Mouse (Mus musculus): ENCODE measurements at regions not wholly inside any gene's neighbourhood (a gene's known extent, or its start where the extent isn't known, plus 50 kb on each side); places are given as distances from the start of the nearest gene placed in this dataset.
A peak's percentile ranks its signal among the peaks of the same experiment; 100 is the strongest.
"Not testable (repeated sequence)": the region's sequence is repeated elsewhere in the genome, so short reads cannot be mapped to it uniquely, and the experiment has no call there.

GRCm38 (mm10) chr10:117499177-117499863, 119.5 kb upstream of the Cpsf6 start:
- DNase-seq (ENCODE audit: low spot score) = no peak

GRCm38 (mm10) chr10:117498497-117498896, 118.7 kb upstream of the Cpsf6 start:
- DNase-seq (ENCODE audit: low spot score) = no peak

DNA sequence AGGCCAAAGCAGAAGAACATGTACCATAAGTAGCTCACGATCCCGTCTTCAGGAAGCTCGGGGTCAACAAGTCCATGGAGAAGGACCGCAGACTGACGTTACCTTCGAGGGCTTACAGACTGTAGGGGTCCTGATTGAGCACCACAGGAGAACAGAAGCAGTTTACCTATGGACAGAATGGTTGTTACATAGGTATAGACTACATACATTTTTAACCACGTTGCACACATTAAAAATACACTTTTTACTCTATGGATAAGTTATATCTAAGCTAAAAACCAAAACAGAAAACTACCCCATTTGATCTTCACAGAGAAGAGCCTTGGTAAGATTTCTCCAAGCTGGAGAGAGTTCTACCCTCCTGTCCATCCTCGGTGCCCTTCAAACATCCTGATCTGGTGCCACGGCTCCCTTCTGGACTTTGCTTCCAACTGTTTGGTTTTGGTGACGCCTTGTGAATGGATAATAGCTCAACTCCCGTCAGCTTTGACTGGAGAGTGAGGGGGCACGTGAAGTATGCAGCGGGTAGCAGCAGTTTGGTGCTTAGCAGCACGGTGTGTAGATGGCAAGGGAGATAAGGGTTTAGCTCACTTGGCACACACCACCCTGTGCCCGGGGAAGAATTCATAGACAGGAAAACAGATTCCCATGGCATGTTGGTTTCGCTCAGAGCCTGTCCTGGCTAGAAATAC, 117.9 kb upstream of the Cpsf6 start:
- no peak for DNase-seq (ENCODE audit: low spot score)

GRCm38 (mm10) chr10:117497082-117497481, 117.3 kb upstream of the Cpsf6 start:
- DNase-seq (ENCODE audit: low spot score) = not testable (repeated sequence)

DNA sequence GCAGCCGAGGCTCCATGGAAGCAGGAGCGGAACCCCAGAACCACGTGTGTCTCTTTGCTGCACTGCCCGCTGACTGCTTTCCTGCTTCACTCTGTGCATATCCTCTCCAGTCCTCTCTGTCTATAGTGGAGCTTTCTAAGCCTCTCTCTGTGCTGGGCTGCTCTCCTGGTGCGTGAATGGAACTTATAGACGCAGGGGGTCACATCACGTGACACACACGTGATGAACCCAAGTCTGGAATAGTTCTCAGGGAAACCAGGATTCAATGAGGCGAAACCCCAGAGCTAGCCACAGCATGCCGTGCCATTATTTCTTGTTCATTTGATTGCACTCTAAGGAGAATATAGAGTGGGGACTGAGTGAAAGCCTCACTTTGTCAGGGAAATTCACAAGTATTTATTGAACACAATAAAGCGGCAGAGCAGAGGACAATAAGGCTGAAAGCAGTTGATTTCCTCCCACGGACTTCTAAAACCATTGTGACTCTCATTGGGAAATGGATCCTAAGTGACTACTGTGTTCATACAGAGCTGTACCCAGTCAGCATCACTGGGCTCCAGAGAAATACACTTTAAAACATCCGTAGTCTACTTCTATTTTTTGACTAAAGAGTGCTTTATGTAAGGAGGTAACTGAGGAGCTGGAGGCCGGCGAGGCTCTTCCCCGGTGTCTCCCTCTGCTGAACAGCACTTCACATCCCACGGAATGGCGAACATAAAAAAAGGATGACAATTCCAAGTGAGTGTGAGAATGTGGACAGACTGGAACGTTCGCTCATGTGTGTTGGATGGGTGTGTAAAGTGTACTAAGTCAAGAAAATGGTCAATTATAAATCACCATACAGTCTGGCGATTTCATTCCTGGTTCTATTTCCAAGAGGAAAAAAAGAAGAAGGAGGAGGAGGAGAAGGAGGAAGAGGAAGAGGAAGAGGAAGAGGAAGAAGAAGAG, 116.5 kb upstream of the Cpsf6 start:
- DNase-seq (ENCODE audit: low spot score) = no peak

DNA sequence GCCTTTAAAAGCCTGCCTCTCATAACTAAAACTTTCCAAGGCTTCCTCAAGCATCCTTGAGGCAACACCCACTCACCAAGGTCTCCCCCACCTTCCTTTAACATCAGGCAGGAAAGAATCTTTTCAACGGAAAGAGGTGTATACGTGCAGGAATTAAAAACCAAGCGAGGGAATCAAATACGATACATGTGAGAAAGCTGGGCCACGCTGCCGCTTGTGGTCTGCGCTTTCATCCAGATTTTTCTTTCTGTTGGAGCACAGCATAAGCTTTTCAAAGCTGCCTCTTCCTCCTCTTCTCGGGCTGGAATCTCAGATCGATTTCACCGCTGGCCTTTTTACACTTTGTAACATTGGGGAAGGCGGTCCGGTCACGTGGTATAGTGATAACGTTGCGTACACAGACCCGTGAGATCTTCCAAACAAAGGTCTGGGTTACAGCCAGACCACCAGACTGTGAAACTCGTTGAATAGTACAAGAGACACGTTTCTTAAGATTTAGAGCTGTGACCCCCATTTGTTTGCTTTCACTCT, 114.4 kb upstream of the Cpsf6 start:
- no peak for DNase-seq (ENCODE audit: low spot score)

GRCm38 (mm10) chr10:117493824-117494121, 114.0 kb upstream of the Cpsf6 start:
- DNase-seq (ENCODE audit: low spot score) = peak; percentile 93

DNA sequence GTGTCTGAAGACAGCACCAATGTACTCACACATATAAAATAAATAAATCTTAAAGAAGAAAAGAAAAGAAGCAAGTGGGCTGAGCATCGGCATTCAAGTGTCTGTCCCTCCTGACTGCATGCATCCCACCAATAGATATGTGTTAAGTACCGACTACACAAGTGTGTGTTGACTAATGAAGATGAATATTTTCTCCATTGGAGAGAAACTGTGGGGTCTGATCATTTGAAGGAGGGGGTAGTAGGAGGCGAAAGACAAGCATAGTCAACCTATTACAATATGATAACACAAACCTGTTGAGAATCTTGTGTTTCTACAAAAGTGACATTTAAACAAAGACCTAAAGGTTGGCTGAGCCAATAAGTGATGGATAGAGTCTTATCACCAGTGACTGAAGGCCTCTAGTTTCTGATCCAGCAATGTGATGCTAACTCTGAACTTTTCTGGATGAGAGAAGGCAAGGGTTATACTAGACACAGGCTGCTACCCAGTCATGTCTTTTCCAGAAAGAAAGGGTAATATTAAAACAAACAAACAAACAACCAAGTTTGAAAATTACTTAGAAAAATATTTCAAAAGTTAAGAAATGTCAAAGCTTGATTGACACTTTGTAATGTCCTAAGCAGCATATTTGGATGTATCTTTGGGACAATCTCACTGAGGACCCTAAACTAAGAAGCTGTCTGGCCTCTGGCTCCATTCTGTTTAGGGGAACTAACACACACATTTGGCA, 113.4 kb upstream of the Cpsf6 start:
- DNase-seq (ENCODE audit: low spot score) = peak; percentile 91

DNA sequence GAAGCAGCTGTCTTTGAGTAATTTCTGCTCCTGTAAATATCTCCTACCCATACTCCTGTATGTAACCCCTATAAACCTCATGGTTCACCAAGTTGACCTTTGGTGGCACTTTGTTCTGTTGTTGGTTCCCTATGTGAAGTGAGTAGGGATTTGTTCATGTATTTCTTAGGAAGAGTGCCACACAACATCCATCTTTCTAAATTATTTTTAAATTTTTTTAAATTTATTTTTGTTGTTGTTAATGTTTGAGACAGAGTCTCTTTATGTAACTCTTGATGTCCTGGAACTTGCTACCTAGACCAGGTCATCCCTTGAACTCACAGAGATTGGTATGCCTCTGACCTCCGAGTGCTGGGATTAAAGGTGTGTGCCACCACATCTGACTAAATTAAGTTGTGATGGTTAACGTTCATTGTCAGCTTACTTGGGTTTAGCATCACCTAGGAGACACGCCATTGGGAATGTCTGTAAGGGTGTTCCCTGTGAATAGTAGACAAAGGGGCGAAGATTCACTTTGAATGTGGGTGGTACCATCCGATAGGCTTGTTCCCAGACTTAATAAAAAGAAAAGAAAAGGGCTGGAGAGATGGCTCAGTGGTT, 112.7 kb upstream of the Cpsf6 start:
- DNase-seq (ENCODE audit: low spot score) = peak; percentile 93

DNA sequence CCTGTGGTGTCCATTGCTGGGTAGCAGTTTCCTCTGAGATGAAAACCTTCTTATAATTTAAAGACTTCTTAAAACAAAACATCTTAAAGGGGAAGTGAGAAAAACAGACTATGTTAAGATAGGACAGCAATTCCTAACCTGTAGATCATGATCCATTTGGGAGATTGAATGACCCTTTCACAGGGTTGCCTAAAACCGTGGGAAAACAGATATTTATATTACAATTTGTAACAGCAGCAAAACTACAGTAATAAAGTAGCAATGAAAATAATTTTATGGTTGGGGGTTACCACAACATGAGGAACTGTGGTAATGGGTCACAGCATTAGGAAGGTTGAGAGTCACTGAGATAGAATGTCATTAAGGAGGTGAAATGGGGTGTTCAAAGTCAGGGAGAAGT, 111.9 kb upstream of the Cpsf6 start:
- DNase-seq (ENCODE audit: low spot score) = peak; percentile 95

- DNase-seq (ENCODE audit: low spot score) = peak; percentile 94
Observed at GRCm38 (mm10) chr10:117490851-117491595, 111.2 kb upstream of the Cpsf6 start.

DNA sequence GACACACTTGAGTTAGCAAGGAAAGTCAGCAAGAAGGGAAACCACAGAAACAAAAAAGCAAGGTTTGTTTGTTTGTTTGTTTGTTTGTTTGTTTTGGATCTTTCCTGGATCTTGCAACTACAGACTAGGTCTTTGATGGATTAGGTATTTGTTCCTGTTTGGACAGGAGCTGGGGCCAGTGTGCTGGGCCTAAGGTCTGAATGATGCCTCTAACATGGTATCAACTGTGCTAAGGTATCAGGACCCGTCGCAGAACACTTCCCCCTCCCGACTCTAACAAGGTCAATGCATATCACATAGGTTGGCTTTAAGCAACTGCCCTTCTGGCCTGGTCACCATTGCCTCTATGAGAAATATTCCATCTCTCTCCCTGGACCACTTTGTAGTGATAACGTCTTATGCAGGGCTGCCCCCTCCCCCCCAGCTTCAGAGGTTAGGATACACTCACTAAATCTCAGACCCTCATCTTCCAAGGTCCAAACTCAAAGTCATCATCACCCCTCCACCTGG, 103.3 kb upstream of the Cpsf6 start:
- DNase-seq (ENCODE audit: low spot score) = peak; percentile 94

- DNase-seq (ENCODE audit: low spot score) = peak; percentile 94
Observed at GRCm38 (mm10) chr10:117482361-117482760, 102.5 kb upstream of the Cpsf6 start.

DNA sequence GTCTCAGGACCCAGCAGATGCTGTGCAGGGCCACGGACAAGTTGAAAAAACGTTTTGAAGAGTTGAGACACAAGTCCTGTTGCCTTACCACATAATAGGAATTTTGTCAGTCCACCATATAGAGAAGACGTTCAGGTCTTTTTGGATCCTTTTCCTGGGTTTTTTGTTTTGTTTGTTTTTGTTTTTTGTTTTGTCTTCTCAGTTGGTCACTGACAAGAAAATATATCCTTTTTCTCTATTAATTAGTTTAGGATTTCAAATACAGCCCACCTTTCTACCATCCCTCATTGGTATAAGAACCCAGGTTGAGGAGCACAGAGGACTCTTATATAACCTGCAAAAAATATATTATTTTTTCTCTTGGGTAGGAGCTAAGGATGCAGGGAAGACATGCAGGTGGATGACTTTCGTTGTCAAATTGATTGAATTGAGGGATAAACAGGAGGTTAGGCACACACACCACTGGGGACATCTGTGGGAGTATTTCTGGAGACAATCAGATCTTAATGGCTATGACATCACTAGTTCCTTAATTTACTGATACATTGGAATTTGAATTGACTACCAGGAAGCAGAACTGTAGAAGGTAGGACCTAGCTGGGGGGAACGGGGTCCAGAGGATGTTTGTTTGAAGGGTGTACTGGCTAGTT, 101.7 kb upstream of the Cpsf6 start:
- DNase-seq (ENCODE audit: low spot score) = peak; percentile 94

DNA sequence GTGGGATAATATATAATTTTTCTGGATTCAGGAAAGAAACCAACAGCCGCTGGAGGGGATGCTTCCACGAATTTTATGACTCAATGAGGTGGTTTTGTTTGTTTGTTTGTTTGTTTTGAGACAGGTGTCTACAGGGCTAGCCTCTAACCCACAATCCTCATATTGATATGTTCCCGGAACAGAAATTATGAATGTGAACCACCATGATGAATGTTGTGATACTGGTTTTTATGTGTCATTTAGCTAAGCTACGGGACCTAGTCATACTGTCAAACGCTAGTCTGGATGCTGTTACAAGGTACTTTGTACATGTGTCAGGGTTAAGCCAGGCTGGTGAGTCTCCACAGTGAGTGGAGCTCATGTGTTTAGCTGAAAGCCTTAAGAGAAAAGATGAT, 100.6 kb upstream of the Cpsf6 start:
- DNase-seq (ENCODE audit: low spot score) = peak; percentile 94

DNA sequence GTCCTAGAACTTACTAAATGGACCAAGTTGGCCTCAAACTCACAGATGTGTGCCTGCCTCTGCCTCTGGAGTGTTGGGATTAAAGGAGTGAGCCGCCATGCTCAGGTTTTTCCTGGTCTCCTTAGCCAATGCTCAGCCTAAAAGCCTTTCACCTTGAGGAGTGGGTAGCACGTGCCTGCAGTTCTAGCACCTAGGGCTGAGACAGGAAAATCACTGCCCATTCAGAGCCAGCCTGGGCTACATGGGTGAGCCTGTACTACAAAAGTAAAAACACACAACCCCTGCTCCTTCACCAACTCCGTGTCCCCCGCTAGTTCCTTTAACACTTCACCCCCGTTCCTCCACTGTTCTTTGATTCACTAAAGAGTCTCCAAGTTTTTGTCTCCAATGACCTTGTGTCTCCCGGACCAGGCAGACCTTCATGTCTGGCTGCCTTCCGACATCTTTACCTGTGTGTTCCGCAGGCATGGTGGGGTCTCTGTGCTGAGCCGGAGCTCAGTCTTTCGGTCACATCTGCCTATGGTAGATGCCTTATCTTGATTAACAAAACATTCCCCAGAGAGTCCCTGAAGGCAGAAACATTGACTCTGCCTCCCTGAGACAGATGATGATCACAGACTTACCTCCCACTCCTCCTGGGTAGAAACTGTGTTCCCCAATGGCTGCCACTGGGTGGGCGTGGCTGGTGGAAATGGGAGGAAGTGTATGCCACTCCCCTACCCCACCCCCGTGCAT, 100.1 kb upstream of the Cpsf6 start:
- DNase-seq (ENCODE audit: low spot score) = peak; percentile 94

DNA sequence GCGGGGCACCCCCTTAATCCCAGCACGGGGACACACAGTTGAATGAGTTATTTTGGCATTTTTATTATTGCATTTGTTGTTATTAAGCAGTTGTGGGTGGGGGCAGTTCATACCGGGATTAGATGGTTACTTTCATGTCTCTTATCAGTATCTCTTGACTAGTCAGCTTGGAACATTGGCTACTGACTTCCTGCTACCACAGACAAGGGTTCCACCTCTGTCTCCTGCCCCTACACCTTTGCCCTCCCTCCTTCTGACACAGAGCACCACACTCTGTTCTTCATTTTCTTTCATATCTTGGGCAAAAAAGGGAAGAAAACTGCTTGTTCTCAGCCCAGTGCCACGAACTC, 99.1 kb upstream of the Cpsf6 start:
- DNase-seq (ENCODE audit: low spot score) = peak; percentile 94

GRCm38 (mm10) chr10:117478202-117478930, 98.6 kb upstream of the Cpsf6 start:
- DNase-seq (ENCODE audit: low spot score) = peak; percentile 94

All from adipocyte (in vitro differentiated cells).